Mouse (Mus musculus) lung, postnatal 0 days (tissue): ENCODE data around the gene Ranbp3l. TPM values are rescaled to one million over a fixed set of nuclear protein-coding genes. Genes with fewer than 3 reads are reported as not detected.
A peak's percentile ranks its signal among the peaks of the same experiment; 100 is the strongest.

Experiments used
- ATAC-seq: fragments of 200-750 bp; cut with Nextera tagmentation; 2 replicates; pipeline ENCODE4 v1.8.0; 2017; ENCODE audit warnings: moderate library complexity
- DNase-seq: peaks from one replicate; pipeline ENCODE4 v3.0.0-alpha.2; 2016; ENCODE audit warnings: low spot score
- H3K27ac ChIP-seq: fragments of 300-500 bp; sonication (generic); 2 replicates; pipeline ENCODE4 v1.5.1; 2014; ENCODE audit warnings: antibody characterized with exemption, mild to moderate bottlenecking, low read length, mixed read lengths
- H3K27me3 ChIP-seq: fragments of 300-500 bp; sonication (generic); replicated peaks from 2 replicates; pipeline ENCODE4 v1.6.1; 2014; ENCODE audit warnings: low read length, mixed read lengths; ENCODE audit not compliant: insufficient read depth
- H3K36me3 ChIP-seq: fragments of 300-500 bp; sonication (generic); 2 replicates; pipeline ENCODE4 v1.6.1; 2014; ENCODE audit warnings: low read length, mixed read lengths; ENCODE audit not compliant: insufficient read depth
- H3K4me1 ChIP-seq: fragments of 300-500 bp; sonication (generic); 2 replicates; pipeline ENCODE4 v1.6.1; 2014; ENCODE audit warnings: antibody characterized with exemption, low read depth, low read length, mixed read lengths; ENCODE audit not compliant: insufficient read depth
- H3K4me2 ChIP-seq: fragments of 300-500 bp; sonication (generic); replicated peaks from 2 replicates; pipeline ENCODE4 v1.6.1; 2014; ENCODE audit warnings: low read depth, mild to moderate bottlenecking, low read length, moderate library complexity, mixed read lengths
- H3K4me3 ChIP-seq: fragments of 300-500 bp; sonication (generic); 2 replicates; pipeline ENCODE4 v1.5.1; 2014; ENCODE audit warnings: low read depth, low read length
- H3K9ac ChIP-seq: fragments of 300-500 bp; sonication (generic); replicated peaks from 2 replicates; pipeline ENCODE4 v1.6.1; 2014; ENCODE audit warnings: low read depth, mild to moderate bottlenecking
- H3K9me3 ChIP-seq: fragments of 300-500 bp; sonication (generic); 2 replicates; pipeline ENCODE4 v1.6.1; 2016; ENCODE audit warnings: low read length, mixed read lengths
- CTCF ChIP-seq: IDR thresholded peaks from 2 replicates; pipeline ENCODE4 v1.5.1; 2016; ENCODE audit warnings: antibody characterized with exemption, mild to moderate bottlenecking
- EP300 ChIP-seq: IDR thresholded peaks from 2 replicates; pipeline ENCODE4 v1.6.1; 2016; ENCODE audit warnings: antibody characterized with exemption, mild to moderate bottlenecking, control low read depth
- WGBS: fragments of 180-500 bp; shearing (Covaris S2); extraction: QIAGEN DNeasy Blood & Tissue Kit; methylation state at CpG from one replicate; pipeline ENCODE4 v1.1.7; 2014; 5-methylcytosine and 5-hydroxymethylcytosine counted together
- polyA plus RNA-seq: library from polyadenylated mRNA; unstranded; fragments of >200 nt; fragmentation: Nextera tagmentation; extraction: Ambion mirVana; gene quantifications from 2 replicates; pipeline ENCODE4 v1.2.1, GENCODE M21; 2015

Ranbp3l gene
- polyA plus RNA-seq, 1 experiment from 2014 or later: 0.37 TPM

GRCm38 (mm10) chr15:9070353-9070752 is 102.6 kb downstream of the Ranbp3l start:
- H3K4me2 ChIP-seq: peak overlapping the region; percentile 77
- ATAC-seq: no peak
- whole genome bisulfite sequencing: 0% methylated on average over 3 of the region's 3 CpGs

GRCm38 (mm10) chr15:9070912-9071555 is 103.3 kb downstream of the Ranbp3l start, which contains the start of gene Nadk2:
Gene Nadk2 (plus strand): TSS chr15:9071260.
- WGBS: under 1% methylated on average over 36 of the region's 54 CpGs
- no peaks in the 10 kb centered on the region for H3K36me3 ChIP-seq
- H3K4me2 ChIP-seq: peak within 1 kb of the TSS; percentile 86
- peak within 1 kb of the TSS; percentile 71 for H3K4me3 ChIP-seq
- peak within 1 kb of the TSS; percentile 90 for H3K27ac ChIP-seq
- TF ChIP-seq CTCF: no peak
- peak; percentile 59 for TF ChIP-seq EP300
- no peaks in the 10 kb centered on the region for H3K27me3 ChIP-seq
- peak within 1 kb of the TSS; percentile 85 for H3K9ac ChIP-seq
- ATAC-seq (peak; percentile 98), DNase-seq (peak; percentile 99)
- H3K9me3 ChIP-seq: no peaks in the 10 kb centered on the region
- H3K4me1 ChIP-seq: peaks cover 19% of the 10 kb centered on the region

More at GRCm38 (mm10) chr15:9070353-9070752, 102.6 kb downstream of the Ranbp3l start:
- H3K9me3 ChIP-seq: no peaks in the 10 kb centered on the region
- H3K4me1 ChIP-seq: peaks cover 14% of the 10 kb centered on the region
- DNase-seq: no peak
- peak overlapping the region; percentile 34; the same call in 1 of the 2 replicates for H3K9ac ChIP-seq
- TF ChIP-seq CTCF (no peak), EP300 (no peak)
- no peaks in the 10 kb centered on the region for H3K27me3 ChIP-seq
- H3K36me3 ChIP-seq: no peaks in the 10 kb centered on the region
- H3K4me3 ChIP-seq: peak overlapping the region; percentile 71
- H3K27ac ChIP-seq: peak overlapping the region; percentile 54

GRCm38 (mm10) chr15:9071556-9072544 is 104.1 kb downstream of the Ranbp3l start:
- Histone ChIP-seq H3K36me3 (no peaks in the 10 kb centered on the region), H3K27ac (peak overlapping the region; percentile 90), H3K4me3 (peak overlapping the region; percentile 71), H3K4me2 (peak overlapping the region; percentile 86), H3K9me3 (no peaks in the 10 kb centered on the region), H3K27me3 (no peaks in the 10 kb centered on the region), H3K9ac (peak overlapping the region; percentile 85), H3K4me1 (peaks cover 21% of the 10 kb centered on the region)
- no peak; the same call in 1 of the 2 replicates for TF ChIP-seq CTCF
- no peak for TF ChIP-seq EP300
- no peak; the same call in 1 of the 2 replicates for ATAC-seq
- WGBS: 1% methylated on average over 46 of the region's 66 CpGs
- peak; percentile 62 for DNase-seq

DNA sequence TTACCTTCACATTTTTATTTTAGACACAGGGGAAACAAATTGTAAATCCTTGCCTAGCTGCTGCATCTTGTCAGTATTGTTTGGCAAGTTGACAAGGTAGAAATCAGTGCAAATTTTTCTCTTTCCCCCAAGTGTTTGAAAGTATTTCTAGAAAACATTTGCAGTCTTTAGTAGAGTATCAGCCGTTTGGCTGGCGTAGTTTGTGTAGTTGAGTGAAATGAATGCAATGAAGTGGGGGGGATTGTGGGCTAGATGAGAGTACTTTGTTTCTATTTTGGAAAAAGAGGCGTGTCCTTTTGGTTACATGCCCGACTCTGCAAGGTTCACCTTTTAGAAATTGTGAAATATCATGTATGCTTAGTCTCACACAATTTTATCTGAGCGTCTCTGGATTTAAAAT is 104.9 kb downstream of the Ranbp3l start:
- no peaks in the 10 kb centered on the region for H3K27me3 ChIP-seq
- H3K9ac ChIP-seq: no peak overlapping the region
- DNase-seq (peak; percentile 77), ATAC-seq (no peak)
- WGBS: 12% methylated on average over 5 of the region's 5 CpGs
- H3K9me3 ChIP-seq: no peaks in the 10 kb centered on the region
- H3K36me3 ChIP-seq: no peaks in the 10 kb centered on the region
- peak overlapping the region; percentile 86 for H3K4me2 ChIP-seq
- peaks cover 21% of the 10 kb centered on the region for H3K4me1 ChIP-seq
- H3K4me3 ChIP-seq: peak overlapping the region; percentile 71
- H3K27ac ChIP-seq: peak overlapping the region; percentile 90
- 0 out of 2 replicates have a peak, but pooled peaks have one; percentile 41 for TF ChIP-seq EP300
- TF ChIP-seq CTCF: no peak

DNA sequence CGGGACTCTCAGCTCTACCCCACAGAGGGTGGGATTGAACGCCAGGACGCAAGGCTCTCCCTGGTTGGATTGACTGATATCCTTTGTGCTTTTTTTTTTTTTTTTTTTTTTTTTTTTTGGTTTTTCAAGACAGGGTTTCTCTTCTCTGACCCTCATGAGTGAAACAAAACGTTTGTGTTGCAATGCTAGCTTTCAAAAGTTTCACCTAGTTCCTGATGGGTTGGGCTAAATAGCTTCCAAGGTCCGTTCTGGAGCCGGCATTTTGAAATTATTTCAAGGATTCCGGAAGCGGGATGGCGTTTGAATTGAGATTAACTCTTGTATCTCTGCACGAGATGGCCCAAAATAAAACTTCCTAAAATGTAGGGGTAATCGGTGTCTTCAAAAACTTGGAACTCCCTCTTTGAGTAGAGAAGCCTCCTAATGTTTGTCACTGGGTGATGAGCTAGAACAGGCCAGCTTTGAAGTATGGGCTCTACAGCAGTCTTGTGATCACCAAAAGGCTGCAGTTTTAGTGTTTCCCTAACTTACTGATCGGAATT is 105.4 kb downstream of the Ranbp3l start:
- no peak for DNase-seq
- ATAC-seq: no peak
- peak overlapping the region; percentile 71; the same call in 1 of the 2 replicates for H3K4me3 ChIP-seq
- TF ChIP-seq EP300: 0 out of 2 replicates have a peak, but pooled peaks have one; percentile 4
- no peak for TF ChIP-seq CTCF
- peak overlapping the region; percentile 86 for H3K4me2 ChIP-seq
- 21% methylated on average over 12 of the region's 12 CpGs for WGBS
- peak overlapping the region; percentile 57 for H3K27ac ChIP-seq
- H3K9me3 ChIP-seq: no peaks in the 10 kb centered on the region
- peaks cover 21% of the 10 kb centered on the region for H3K4me1 ChIP-seq
- no peaks in the 10 kb centered on the region for H3K27me3 ChIP-seq
- no peak overlapping the region for H3K9ac ChIP-seq
- H3K36me3 ChIP-seq: no peaks in the 10 kb centered on the region
